Mouse (Mus musculus): ENCODE results near the gene Olfr378. TPM values are rescaled to one million over a fixed set of nuclear protein-coding genes. Genes with fewer than 3 reads are reported as not detected.

Olfr378 gene
- total RNA-seq (2012; rRNA removed): not detected in 2 replicates
- not detected in 2 replicates for total RNA-seq (2014; rRNA removed)
- not detected in 2 replicates for polyA plus RNA-seq (2012; ENCODE audit: insufficient read length, low read depth)

DNA sequence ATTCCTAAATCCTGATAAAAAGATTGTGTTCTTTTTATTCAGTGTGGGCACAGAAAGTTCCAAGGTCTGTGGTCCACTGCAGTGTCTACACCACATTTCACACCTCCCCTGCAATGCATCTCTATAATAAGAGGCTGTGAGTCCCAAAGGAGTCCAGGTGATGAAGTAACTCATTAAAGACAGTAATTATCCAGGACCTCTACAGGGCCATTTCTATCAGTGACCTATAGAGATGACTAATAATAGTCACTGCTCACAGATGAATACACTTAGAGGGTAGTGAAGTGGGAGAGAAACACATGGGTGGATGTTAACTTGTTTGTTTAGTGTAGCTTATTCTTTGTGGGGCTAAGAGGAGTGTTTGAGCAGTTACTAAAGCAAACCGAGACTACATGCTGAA, at the start of gene Olfr378:
Gene Olfr378, minus strand, starts transcription at position 101 of the 400 bp plus-strand sequence.
- Histone ChIP-seq H3K27ac (ENCODE audit: insufficient read depth, low read depth) (no peak within 1 kb of the TSS), H3K9ac (ENCODE audit: insufficient read depth, low read depth) (no peak within 1 kb of the TSS), H3K4me1 (ENCODE audit: control insufficient read depth in 1 of 2, insufficient read depth in 2 of 2) (no peaks in the 10 kb centered on the region), H3K36me3 (replicated peaks in 1 of 2; ENCODE audit: control insufficient read depth in 1 of 2, insufficient read depth in 1 of 2, low read length in 1 of 2) (no peaks in the 10 kb centered on the region), H3K9me3 (replicated peaks; ENCODE audit: low read length) (no peaks in the 10 kb centered on the region), H3K79me2 (replicated peaks; ENCODE audit: control insufficient read depth, extremely low read depth, insufficient read depth, poor library complexity, severe bottlenecking) (no peaks in the 10 kb centered on the region), H3K4me2 (ENCODE audit: insufficient read depth, low read depth, poor library complexity, severe bottlenecking) (no peak within 1 kb of the TSS), H3K27me3 (replicated peaks) (peaks cover 61% of the 10 kb centered on the region), H3K4me3 (replicated peaks in 1 of 3; ENCODE audit: low read depth in 2 of 3, low read length in 2 of 3, poor library complexity in 1 of 3) (no peak within 1 kb of the TSS)
- in situ Hi-C loops (cut with MboI; ENCODE audit: low pct_ligation_motif_present, low pct_unique_long_range_greater_than_20kb, low sequenced_read_pairs): no loop called here
- no peak for DNase-seq (ENCODE audit: extremely low read depth)
- TF ChIP-seq ZMIZ1 (IDR thresholded peaks at IDR 0.05; ENCODE audit: low read depth, low read length) (no peak), GABPA (IDR thresholded peaks at IDR 0.05; ENCODE audit: insufficient replicate concordance, low read depth, low read length) (no peak), BHLHE40 (IDR thresholded peaks at IDR 0.05; ENCODE audit: low read depth, low read length) (no peak), ZNF384 (IDR thresholded peaks at IDR 0.05; ENCODE audit: low read depth, low read length) (no peak), SMC3 (IDR thresholded peaks at IDR 0.05; ENCODE audit: low read depth, low read length) (no peak), USF1 (IDR thresholded peaks at IDR 0.05; ENCODE audit: low read depth, low read length) (no peak)
- dilution Hi-C loops (cut with MboI; ENCODE audit: extremely low pct_ligation_motif_present, extremely low pct_unique_long_range_greater_than_20kb, low sequenced_read_pairs): no loop called here

DNA sequence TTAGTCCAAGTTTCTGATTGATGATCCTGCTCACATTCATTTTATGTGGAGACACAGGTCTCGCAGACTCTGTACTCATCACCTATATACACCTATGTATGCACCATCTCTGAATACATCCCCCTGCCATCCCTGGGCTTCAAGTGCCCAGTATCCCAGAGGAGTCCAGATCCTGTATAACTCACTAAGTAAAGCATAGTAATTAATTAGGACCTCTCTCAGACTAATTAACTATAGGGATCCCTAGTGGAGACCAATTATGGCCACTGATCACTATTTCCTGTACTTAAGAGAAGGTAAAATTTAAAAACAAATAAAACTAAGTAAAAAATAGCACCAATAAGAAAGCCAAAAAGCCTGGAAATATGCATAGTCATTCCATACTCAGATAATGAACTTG, 29.1 kb upstream of the Olfr378 start, which contains the start of gene Olfr380:
Gene Olfr380, minus strand, starts transcription at position 101 of the 400 bp plus-strand sequence.
- Histone ChIP-seq H3K9ac (ENCODE audit: insufficient read depth, low read depth) (no peak within 1 kb of the TSS), H3K27me3 (replicated peaks) (peaks cover 34% of the 10 kb centered on the region), H3K79me2 (replicated peaks; ENCODE audit: control insufficient read depth, extremely low read depth, insufficient read depth, poor library complexity, severe bottlenecking) (no peaks in the 10 kb centered on the region), H3K36me3 (replicated peaks in 1 of 2; ENCODE audit: control insufficient read depth in 1 of 2, insufficient read depth in 1 of 2, low read length in 1 of 2) (no peaks in the 10 kb centered on the region), H3K4me1 (ENCODE audit: control insufficient read depth in 1 of 2, insufficient read depth in 2 of 2) (no peaks in the 10 kb centered on the region), H3K9me3 (replicated peaks; ENCODE audit: low read length) (no peaks in the 10 kb centered on the region), H3K4me2 (ENCODE audit: insufficient read depth, low read depth, poor library complexity, severe bottlenecking) (no peak within 1 kb of the TSS), H3K27ac (ENCODE audit: insufficient read depth, low read depth) (no peak within 1 kb of the TSS), H3K4me3 (replicated peaks in 1 of 3; ENCODE audit: low read depth in 2 of 3, low read length in 2 of 3, poor library complexity in 1 of 3) (no peak within 1 kb of the TSS)
- no peak for DNase-seq (ENCODE audit: extremely low read depth)
- dilution Hi-C loops (cut with MboI; ENCODE audit: extremely low pct_ligation_motif_present, extremely low pct_unique_long_range_greater_than_20kb, low sequenced_read_pairs) (no loop called here), in situ Hi-C loops (cut with MboI; ENCODE audit: low pct_ligation_motif_present, low pct_unique_long_range_greater_than_20kb, low sequenced_read_pairs) (no loop called here)
- TF ChIP-seq MAX (IDR thresholded peaks at IDR 0.05; ENCODE audit: low read length) (no peak), NELFE (IDR thresholded peaks at IDR 0.05; ENCODE audit: low read depth, low read length) (no peak), ZNF384 (IDR thresholded peaks at IDR 0.05; ENCODE audit: low read depth, low read length) (no peak), ZKSCAN1 (IDR thresholded peaks at IDR 0.05; ENCODE audit: borderline replicate concordance, low read depth, low read length) (no peak), MEF2A (IDR thresholded peaks at IDR 0.05; ENCODE audit: borderline replicate concordance, low read depth, low read length) (no peak), MXI1 (IDR thresholded peaks at IDR 0.05; ENCODE audit: low read depth, low read length) (no peak), BHLHE40 (IDR thresholded peaks at IDR 0.05; ENCODE audit: low read depth, low read length) (no peak), GABPA (IDR thresholded peaks at IDR 0.05; ENCODE audit: insufficient replicate concordance, low read depth, low read length) (no peak)

DNA sequence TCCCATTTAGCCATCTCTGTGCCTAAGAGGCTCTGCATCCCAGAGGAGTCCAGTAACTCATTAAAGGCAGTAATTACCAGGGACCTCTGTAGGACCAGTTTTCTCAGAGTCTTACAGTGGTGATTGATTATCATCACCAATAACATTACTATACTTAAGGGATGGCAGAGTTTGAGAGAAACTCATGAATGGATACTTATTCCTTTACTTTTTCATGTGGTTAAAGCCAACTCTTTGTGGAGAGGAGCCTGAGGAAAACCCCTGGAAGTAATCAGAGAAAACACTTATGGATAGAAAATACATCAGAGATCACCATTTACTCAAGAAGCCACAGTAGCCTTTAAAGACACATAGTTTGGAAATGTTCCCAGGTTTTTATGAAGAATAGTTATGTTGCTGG, 28.8 kb downstream of the Olfr378 start, which contains the start of gene Olfr1:
Gene Olfr1, minus strand, starts transcription at position 101 of the 400 bp plus-strand sequence.
- dilution Hi-C loops (cut with MboI; ENCODE audit: extremely low pct_ligation_motif_present, extremely low pct_unique_long_range_greater_than_20kb, low sequenced_read_pairs): no loop called here
- no peaks in the 10 kb centered on the region for H3K4me1 ChIP-seq (ENCODE audit: control insufficient read depth in 1 of 2, insufficient read depth in 2 of 2)
- H3K9me3 ChIP-seq (replicated peaks; ENCODE audit: low read length): no peaks in the 10 kb centered on the region
- no peak for TF ChIP-seq ELF1 (IDR thresholded peaks at IDR 0.05; ENCODE audit: low read depth, low read length)
- no peak for TF ChIP-seq MAFK (IDR thresholded peaks at IDR 0.05; ENCODE audit: insufficient replicate concordance, low read length)
- no peak for TF ChIP-seq SIN3A (IDR thresholded peaks at IDR 0.05; ENCODE audit: low read length)
- TF ChIP-seq TCF12 (IDR thresholded peaks at IDR 0.05; ENCODE audit: low read depth, low read length): no peak
- no peak for TF ChIP-seq ZKSCAN1 (IDR thresholded peaks at IDR 0.05; ENCODE audit: borderline replicate concordance, low read depth, low read length)
- TF ChIP-seq ZC3H11A (IDR thresholded peaks at IDR 0.05; ENCODE audit: low read depth, low read length): no peak
- no peak for TF ChIP-seq MYC (IDR thresholded peaks at IDR 0.05; ENCODE audit: low read depth, low read length)
- TF ChIP-seq MAZ (IDR thresholded peaks at IDR 0.05; ENCODE audit: low read depth, low read length): no peak
- TF ChIP-seq POLR2AphosphoS2 (IDR thresholded peaks at IDR 0.05; ENCODE audit: low read depth, low read length): no peak
- no peak for TF ChIP-seq TBP (conservative IDR thresholded peaks at IDR 0.05; ENCODE audit: low read depth, low read length)
- TF ChIP-seq UBTF (IDR thresholded peaks at IDR 0.05; ENCODE audit: low read depth, low read length): no peak
- TF ChIP-seq IRF4 (IDR thresholded peaks at IDR 0.05; ENCODE audit: low read depth, low read length): no peak
- no peak for TF ChIP-seq KAT2A (IDR thresholded peaks at IDR 0.05; ENCODE audit: insufficient replicate concordance, low read length)
- no peak for TF ChIP-seq NELFE (IDR thresholded peaks at IDR 0.05; ENCODE audit: low read depth, low read length)
- no peak for TF ChIP-seq NRF1 (IDR thresholded peaks at IDR 0.05; ENCODE audit: low read depth, low read length)
- H3K79me2 ChIP-seq (replicated peaks; ENCODE audit: control insufficient read depth, extremely low read depth, insufficient read depth, poor library complexity, severe bottlenecking): no peaks in the 10 kb centered on the region
- H3K27me3 ChIP-seq (replicated peaks): peaks cover 45% of the 10 kb centered on the region
- DNase-seq (ENCODE audit: extremely low read depth): no peak
- no peak within 1 kb of the TSS for H3K4me2 ChIP-seq (ENCODE audit: insufficient read depth, low read depth, poor library complexity, severe bottlenecking)
- in situ Hi-C loops (cut with MboI; ENCODE audit: low pct_ligation_motif_present, low pct_unique_long_range_greater_than_20kb, low sequenced_read_pairs): no loop called here
- H3K27ac ChIP-seq (ENCODE audit: insufficient read depth, low read depth): no peak within 1 kb of the TSS
- H3K4me3 ChIP-seq (replicated peaks in 1 of 3; ENCODE audit: low read depth in 2 of 3, low read length in 2 of 3, poor library complexity in 1 of 3): no peak within 1 kb of the TSS
- no peak within 1 kb of the TSS for H3K9ac ChIP-seq (ENCODE audit: insufficient read depth, low read depth)
- no peaks in the 10 kb centered on the region for H3K36me3 ChIP-seq (replicated peaks in 1 of 2; ENCODE audit: control insufficient read depth in 1 of 2, insufficient read depth in 1 of 2, low read length in 1 of 2)

Measured in CH12.LX (cell line).